Mouse (Mus musculus): Measurements from ENCODE around the gene Card10.
A peak's percentile ranks its signal among the peaks of the same experiment; 100 is the strongest.

Gene Card10

DNA sequence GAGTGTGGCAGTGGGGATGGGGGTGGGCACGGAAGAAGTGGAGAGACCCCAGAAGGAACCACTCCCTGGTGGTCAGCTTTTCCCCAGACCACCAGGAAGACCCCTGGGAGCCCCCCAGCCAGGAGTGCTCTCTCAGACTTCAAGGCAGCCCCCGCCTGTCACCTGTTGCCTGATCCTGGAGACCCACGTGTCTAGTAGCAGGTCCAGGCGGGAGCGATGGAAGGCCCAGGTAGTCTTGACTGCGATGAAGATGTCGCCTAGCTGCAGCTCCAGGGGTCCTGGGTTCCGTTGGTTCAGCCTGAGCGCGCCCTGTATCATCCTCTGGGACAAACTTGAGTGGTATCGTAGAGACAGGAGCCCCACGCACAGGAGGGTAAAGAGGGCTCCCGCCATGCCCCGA is 30.0 kb downstream of the Card10 start:
- no peak for DNase-seq (ENCODE audit: low spot score in 2 of 2)

- DNase-seq (ENCODE audit: low spot score in 2 of 2) = no peak
These were observed 30.5 kb downstream of the Card10 start for GRCm38 (mm10) chr15:78772368-78772763.

DNA sequence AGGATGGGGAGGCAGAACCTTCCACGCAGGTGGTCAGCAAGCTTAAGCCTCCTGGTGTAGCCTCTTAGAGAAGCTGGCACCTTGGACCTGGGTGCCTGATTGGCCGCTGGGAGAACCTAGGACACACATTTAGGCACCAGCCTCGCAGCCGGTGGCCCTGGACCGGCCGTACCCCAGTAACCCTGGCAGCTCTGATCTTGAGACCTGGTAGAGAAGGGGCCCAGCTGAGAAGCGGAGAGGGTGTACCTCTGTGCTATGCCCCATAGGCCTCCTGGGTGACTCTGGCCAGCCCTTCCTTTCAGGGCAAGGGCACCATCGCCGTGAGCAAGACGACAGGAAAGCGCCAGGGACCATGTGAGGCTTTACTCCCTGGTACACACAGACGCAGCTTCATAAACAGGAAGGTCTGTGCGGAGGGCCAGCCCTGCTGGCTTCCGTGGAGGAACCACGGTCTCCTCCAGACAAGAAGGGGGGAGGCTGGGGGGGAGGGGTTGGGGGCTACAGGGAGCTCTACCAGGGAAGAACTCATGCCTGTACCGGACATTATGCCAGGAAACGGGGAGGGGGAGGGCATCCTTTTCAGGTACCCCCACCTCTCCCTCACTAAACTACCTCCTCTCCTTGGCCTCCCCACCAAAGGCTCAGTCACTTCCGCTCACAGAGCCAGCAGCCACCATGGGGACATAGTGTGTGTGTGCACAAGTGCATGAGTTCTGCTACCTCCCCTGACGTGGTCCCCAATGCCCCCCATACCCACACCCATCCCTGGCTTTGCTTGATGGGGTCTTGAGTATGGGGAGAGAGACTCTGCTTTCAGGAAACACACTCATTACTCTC is 31.1 kb downstream of the Card10 start:
- DNase-seq (ENCODE audit: low spot score in 2 of 2) = no peak

GRCm38 (mm10) chr15:78770983-78771355 is 31.9 kb downstream of the Card10 start:
- no peak for DNase-seq (ENCODE audit: low spot score in 2 of 2)

DNA sequence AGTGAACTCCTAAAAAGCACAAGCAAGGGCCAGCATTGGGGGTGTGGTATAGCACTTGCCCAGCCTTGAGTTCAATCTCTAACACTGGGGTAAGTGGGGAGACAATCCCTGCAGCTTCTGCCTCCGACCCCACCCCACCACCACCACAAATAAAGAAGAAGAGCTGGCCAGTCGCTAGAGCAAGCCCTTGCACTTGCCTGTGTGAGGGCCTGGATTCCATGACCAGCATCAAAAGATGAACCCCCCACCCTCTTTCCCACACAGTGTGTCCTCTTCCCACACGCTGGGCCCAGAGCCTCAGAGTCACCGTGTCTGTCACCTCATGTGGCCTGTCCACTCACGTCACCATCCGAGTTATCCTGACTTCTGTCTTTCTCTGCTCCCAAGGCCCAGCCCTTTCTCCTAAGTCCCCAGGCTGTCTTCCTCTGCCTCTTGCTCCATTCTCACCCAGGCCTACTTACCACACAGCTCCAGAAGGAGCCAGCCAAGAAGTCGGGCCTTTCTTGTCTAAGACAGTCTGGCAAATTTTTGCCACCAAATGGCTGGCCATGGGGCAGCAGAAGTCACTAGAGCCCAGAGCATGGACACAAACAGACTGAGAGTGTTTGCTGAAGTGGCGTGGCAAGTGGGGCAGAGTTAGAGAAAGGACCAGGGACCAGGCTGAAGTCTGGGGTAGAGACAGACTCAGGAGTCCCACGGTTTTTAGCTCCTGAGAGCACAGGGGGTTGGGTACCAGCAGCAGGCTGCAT is 32.4 kb downstream of the Card10 start:
- no peak for DNase-seq (ENCODE audit: low spot score in 2 of 2)

- no peak for DNase-seq (ENCODE audit: low spot score in 2 of 2)
These were observed 33.8 kb downstream of the Card10 start for GRCm38 (mm10) chr15:78769064-78769463.

- no peak for DNase-seq (ENCODE audit: low spot score in 2 of 2)
These were observed 39.1 kb downstream of the Card10 start for GRCm38 (mm10) chr15:78763704-78764103.

GRCm38 (mm10) chr15:78763210-78763609 is 39.6 kb downstream of the Card10 start:
- no peak for DNase-seq (ENCODE audit: low spot score in 2 of 2)

- no peak for DNase-seq (ENCODE audit: low spot score in 2 of 2)
These were observed 41.7 kb downstream of the Card10 start for GRCm38 (mm10) chr15:78761112-78761511.

DNA sequence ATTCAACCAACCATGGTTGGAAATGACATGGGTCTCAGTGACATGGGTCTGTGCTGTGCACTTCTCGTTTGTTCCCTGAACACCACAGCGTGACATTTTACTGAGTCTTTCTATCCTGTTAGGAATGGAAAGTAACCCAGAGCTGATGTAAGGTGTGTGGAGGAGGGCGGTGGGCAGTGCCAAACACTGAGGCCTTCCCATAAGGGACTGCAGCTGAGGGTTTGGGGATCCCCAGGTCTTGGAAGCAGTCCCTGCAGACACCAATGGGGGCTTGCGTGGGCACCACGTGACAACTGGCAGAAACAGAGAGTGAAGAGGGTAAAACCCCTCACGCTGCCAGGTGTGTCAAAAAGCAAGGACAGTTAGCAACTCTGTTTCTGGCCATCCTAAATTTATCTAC is 44.7 kb downstream of the Card10 start:
- no peak for DNase-seq (ENCODE audit: low spot score in 2 of 2)

DNA sequence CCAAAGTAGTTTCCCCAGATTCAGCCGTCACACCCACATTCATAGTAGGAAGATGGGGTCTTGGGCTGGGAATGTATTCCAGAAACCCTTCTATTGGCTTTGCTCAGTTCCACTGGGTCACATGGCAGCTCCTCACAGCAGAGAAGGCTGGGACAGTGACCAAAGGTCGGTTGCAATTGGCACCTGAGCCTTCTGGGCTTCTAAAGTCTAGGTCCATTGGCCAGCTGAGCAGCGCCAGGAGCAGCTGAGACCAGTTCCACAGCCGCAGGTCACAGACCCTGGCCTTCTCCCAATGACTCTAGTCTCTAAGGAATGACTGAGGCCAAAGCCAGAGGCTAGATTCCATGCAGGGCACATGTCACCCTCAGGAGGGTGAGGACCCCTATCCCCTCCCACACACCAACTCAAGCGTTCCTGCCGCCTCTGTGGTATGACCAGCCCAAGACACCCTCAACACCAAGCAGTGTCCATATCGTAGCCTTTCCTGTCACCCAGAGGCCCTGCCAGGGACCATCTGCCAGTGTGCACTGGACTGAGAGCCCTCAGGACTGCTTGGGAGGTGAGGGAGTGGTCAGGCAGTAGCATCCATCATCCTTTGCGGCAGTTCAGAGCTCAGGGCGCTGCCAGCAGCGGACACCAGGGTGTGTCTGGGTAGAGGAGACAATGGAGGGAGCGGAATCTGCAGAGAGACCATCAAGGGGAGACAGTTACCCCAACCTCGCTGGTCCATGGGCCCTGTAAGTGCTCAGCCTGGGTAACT is 46.7 kb downstream of the Card10 start:
- DNase-seq (ENCODE audit: low spot score in 2 of 2) = no peak

DNA sequence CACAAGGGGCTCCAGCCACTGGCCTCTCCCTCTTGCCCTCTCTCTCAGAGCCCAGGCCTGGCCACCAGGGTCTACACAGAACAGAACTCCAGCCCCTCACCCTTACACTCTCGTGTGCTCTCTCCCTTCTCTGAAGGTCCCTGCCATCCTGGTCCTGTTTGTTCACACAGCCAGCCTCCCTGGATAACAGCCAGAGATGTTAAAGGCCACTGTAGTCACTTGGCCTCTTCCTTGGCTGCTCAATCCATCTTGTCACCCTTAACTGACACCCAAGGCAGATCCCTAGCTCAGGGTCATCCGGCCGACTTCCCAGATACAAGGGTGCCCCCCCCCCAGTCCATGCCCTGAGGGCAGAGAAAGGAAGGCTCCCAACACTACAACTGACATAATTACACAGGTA is 47.6 kb downstream of the Card10 start:
- DNase-seq (ENCODE audit: low spot score in 2 of 2) = no peak

- no peak for DNase-seq (ENCODE audit: low spot score in 2 of 2)
These were observed 48.7 kb downstream of the Card10 start for GRCm38 (mm10) chr15:78754144-78754543.

GRCm38 (mm10) chr15:78752991-78753390 is 49.9 kb downstream of the Card10 start:
- no peak for DNase-seq (ENCODE audit: low spot score in 2 of 2)

DNA sequence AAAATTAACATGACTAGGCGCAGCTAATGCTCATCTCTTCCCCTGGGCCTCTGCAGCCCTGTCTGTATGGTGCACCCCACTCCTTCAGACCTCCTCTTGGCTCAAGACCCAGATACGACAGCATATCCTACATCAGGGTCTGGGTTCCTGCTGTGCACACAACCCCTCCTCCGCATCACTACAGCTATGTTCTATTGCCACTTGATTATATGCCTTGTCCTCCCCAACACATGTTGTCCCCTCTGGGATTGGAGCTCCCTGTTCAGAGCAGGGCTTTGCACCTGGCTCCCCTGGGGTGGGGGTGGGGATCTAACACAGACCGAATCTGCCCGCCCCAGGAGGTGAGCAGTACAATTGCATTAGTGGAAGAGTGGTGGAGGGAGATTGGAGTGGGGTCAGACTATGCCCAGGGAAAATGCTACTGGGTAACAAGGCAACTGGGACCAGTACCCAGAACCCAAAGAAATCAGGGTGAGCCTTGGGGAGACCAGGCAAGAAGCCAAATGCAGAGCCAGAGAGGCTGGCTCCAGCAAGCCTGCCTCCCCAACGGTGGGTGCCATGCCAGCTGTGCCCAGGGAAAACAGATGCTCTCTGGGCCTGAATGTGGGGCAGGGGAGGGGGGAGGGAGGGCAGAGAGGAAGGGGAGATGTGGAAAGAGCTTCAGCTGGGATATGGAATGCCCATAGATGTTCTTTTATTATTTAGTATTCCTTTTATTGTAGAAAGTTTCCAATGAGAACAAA is 52.1 kb downstream of the Card10 start:
- DNase-seq (ENCODE audit: low spot score in 2 of 2) = no peak

- no peak for DNase-seq (ENCODE audit: low spot score in 2 of 2)
These were observed 53.0 kb downstream of the Card10 start for GRCm38 (mm10) chr15:78749855-78750254.

GRCm38 (mm10) chr15:78744206-78744605 is 58.6 kb downstream of the Card10 start:
- peak; percentile 54 to 68 for DNase-seq (ENCODE audit: low spot score in 2 of 2)

- no peak for DNase-seq (ENCODE audit: low spot score in 2 of 2)
These were observed 60.0 kb downstream of the Card10 start for GRCm38 (mm10) chr15:78742831-78743230.

DNA sequence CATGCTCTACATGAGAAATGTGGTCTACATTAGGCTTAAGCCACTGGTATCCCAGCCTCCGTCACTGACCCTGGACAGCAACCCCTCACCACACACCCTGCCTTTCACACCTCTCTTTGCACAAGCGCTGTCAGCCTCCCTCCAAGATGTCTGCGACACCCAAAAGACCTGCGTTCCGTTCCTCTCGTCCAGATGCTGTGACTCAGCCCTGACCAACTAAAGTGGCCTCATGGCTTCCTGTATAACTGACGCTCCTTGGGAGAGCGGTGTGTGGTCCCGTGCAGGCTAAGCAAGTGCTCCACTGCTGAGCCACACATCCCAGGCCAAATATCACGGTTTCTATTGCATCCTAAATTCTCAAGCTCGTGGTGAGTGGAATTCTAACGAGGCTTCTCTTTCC is 62.2 kb downstream of the Card10 start:
- no peak for DNase-seq (ENCODE audit: low spot score in 2 of 2)

DNA sequence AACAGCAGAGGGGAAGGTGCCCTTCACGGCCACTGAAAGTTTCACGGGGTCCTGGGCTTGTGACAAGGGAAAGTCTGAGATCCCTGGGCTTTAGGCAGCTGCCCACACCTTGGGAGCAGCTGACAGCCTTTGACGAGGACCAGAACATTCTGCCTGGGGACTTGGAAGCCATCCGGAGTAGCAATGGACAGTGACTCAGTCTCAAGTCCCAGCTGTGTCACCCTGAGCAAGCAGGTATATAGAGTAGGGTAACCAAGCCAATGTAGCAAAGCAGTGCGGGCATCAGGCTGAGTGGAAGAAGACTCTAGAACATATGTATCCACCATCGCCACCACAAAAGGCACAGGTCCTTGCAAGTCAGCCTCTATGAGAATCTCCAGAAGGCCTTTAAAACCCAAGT is 65.7 kb downstream of the Card10 start:
- no peak for DNase-seq (ENCODE audit: low spot score in 2 of 2)

GRCm38 (mm10) chr15:78736681-78737100 is 66.2 kb downstream of the Card10 start:
- no peak for DNase-seq (ENCODE audit: low spot score in 2 of 2)

GRCm38 (mm10) chr15:78736181-78736579 is 66.7 kb downstream of the Card10 start:
- DNase-seq (ENCODE audit: low spot score in 2 of 2) = no peak
